Mouse (Mus musculus): ENCODE results near the gene Gcnt3. TPM values are rescaled to one million over a fixed set of nuclear protein-coding genes. Genes with fewer than 3 reads are reported as not detected.

Gcnt3 gene
- polyA plus RNA-seq (2015; fragmentation: Nextera tagmentation; extraction: Ambion mirVana): not detected in 2 replicates

GRCm38 (mm10) chr9:70037988-70038387, at the start of gene Gcnt3:
Gene Gcnt3 (minus strand): TSS chr9:70038088.
- ATAC-seq (replicated peaks): no peak
- Histone ChIP-seq H3K9me3 (no peaks in the 10 kb centered on the region), H3K27ac (replicated peaks) (no peak within 1 kb of the TSS), H3K36me3 (no peaks in the 10 kb centered on the region), H3K27me3 (no peaks in the 10 kb centered on the region), H3K9ac (replicated peaks) (no peak within 1 kb of the TSS), H3K4me1 (no peaks in the 10 kb centered on the region), H3K4me2 (replicated peaks) (no peak within 1 kb of the TSS), H3K4me3 (no peak within 1 kb of the TSS)
- 92% methylated on average over 7 of the region's 7 CpGs for WGBS

- no peaks in the 10 kb centered on the region for H3K27me3 ChIP-seq
- H3K9me3 ChIP-seq: no peaks in the 10 kb centered on the region
- H3K27ac ChIP-seq (replicated peaks): no peak overlapping the region
- 73% methylated on average over 5 of the region's 5 CpGs for WGBS
- H3K9ac ChIP-seq (replicated peaks): no peak overlapping the region
- no peak overlapping the region for H3K4me3 ChIP-seq
- H3K4me1 ChIP-seq: peaks cover 9% of the 10 kb centered on the region
- no peak overlapping the region for H3K4me2 ChIP-seq (replicated peaks)
- ATAC-seq (replicated peaks): no peak
- H3K36me3 ChIP-seq: no peaks in the 10 kb centered on the region
Measured at GRCm38 (mm10) chr9:70087379-70087778, 49.5 kb upstream of the Gcnt3 start.

GRCm38 (mm10) chr9:70086091-70086490, 48.2 kb upstream of the Gcnt3 start:
- H3K27me3 ChIP-seq: no peaks in the 10 kb centered on the region
- H3K4me1 ChIP-seq: peaks cover 9% of the 10 kb centered on the region
- 56% methylated on average over 6 of the region's 6 CpGs for WGBS
- H3K4me3 ChIP-seq: no peak overlapping the region
- no peaks in the 10 kb centered on the region for H3K9me3 ChIP-seq
- no peak overlapping the region for H3K4me2 ChIP-seq (replicated peaks)
- H3K27ac ChIP-seq (replicated peaks): no peak overlapping the region
- no peaks in the 10 kb centered on the region for H3K36me3 ChIP-seq
- H3K9ac ChIP-seq (replicated peaks): no peak overlapping the region
- ATAC-seq (replicated peaks): no peak

GRCm38 (mm10) chr9:70084107-70084506, 46.2 kb upstream of the Gcnt3 start:
- no peak overlapping the region for H3K9ac ChIP-seq (replicated peaks)
- ATAC-seq (replicated peaks): no peak
- no peak overlapping the region for H3K27ac ChIP-seq (replicated peaks)
- WGBS: 58% methylated on average over 11 of the region's 11 CpGs
- H3K9me3 ChIP-seq: no peaks in the 10 kb centered on the region
- H3K27me3 ChIP-seq: no peaks in the 10 kb centered on the region
- no peaks in the 10 kb centered on the region for H3K36me3 ChIP-seq
- H3K4me3 ChIP-seq: no peak overlapping the region
- peaks cover 9% of the 10 kb centered on the region for H3K4me1 ChIP-seq
- H3K4me2 ChIP-seq (replicated peaks): no peak overlapping the region

- Histone ChIP-seq H3K36me3 (no peaks in the 10 kb centered on the region), H3K4me1 (no peaks in the 10 kb centered on the region), H3K9me3 (no peaks in the 10 kb centered on the region), H3K9ac (replicated peaks) (no peak overlapping the region), H3K27me3 (no peaks in the 10 kb centered on the region), H3K27ac (replicated peaks) (no peak overlapping the region), H3K4me2 (replicated peaks) (no peak overlapping the region), H3K4me3 (no peak overlapping the region)
- ATAC-seq (replicated peaks): no peak
- 84% methylated on average over 25 of the region's 25 CpGs for WGBS
Measured at GRCm38 (mm10) chr9:70082357-70083204, 44.7 kb upstream of the Gcnt3 start.

GRCm38 (mm10) chr9:70081767-70082166, 43.9 kb upstream of the Gcnt3 start:
- no peaks in the 10 kb centered on the region for H3K4me1 ChIP-seq
- H3K36me3 ChIP-seq: no peaks in the 10 kb centered on the region
- no peak overlapping the region for H3K9ac ChIP-seq (replicated peaks)
- no peaks in the 10 kb centered on the region for H3K27me3 ChIP-seq
- WGBS: 92% methylated on average over 7 of the region's 7 CpGs
- H3K27ac ChIP-seq (replicated peaks): no peak overlapping the region
- H3K9me3 ChIP-seq: no peaks in the 10 kb centered on the region
- no peak overlapping the region for H3K4me2 ChIP-seq (replicated peaks)
- no peak overlapping the region for H3K4me3 ChIP-seq
- ATAC-seq (replicated peaks): no peak

- no peaks in the 10 kb centered on the region for H3K4me1 ChIP-seq
- H3K27me3 ChIP-seq: no peaks in the 10 kb centered on the region
- no peak overlapping the region for H3K9ac ChIP-seq (replicated peaks)
- no peak overlapping the region for H3K27ac ChIP-seq (replicated peaks)
- no peaks in the 10 kb centered on the region for H3K36me3 ChIP-seq
- H3K9me3 ChIP-seq: no peaks in the 10 kb centered on the region
- no peak overlapping the region for H3K4me2 ChIP-seq (replicated peaks)
- no peak overlapping the region for H3K4me3 ChIP-seq
- ATAC-seq (replicated peaks): no peak
- WGBS: 70% methylated on average over 2 of the region's 2 CpGs
Measured at GRCm38 (mm10) chr9:70080976-70081375, 43.1 kb upstream of the Gcnt3 start.

- ATAC-seq (replicated peaks): no peak
- no peaks in the 10 kb centered on the region for H3K4me1 ChIP-seq
- H3K9ac ChIP-seq (replicated peaks): no peak overlapping the region
- WGBS: 90% methylated on average over 9 of the region's 9 CpGs
- no peak overlapping the region for H3K4me2 ChIP-seq (replicated peaks)
- no peaks in the 10 kb centered on the region for H3K9me3 ChIP-seq
- no peaks in the 10 kb centered on the region for H3K36me3 ChIP-seq
- H3K27me3 ChIP-seq: no peaks in the 10 kb centered on the region
- H3K4me3 ChIP-seq: no peak overlapping the region
- no peak overlapping the region for H3K27ac ChIP-seq (replicated peaks)
Measured at GRCm38 (mm10) chr9:70080027-70080800, 42.3 kb upstream of the Gcnt3 start.

GRCm38 (mm10) chr9:70078034-70078433, 40.1 kb upstream of the Gcnt3 start:
- Histone ChIP-seq H3K4me1 (no peaks in the 10 kb centered on the region), H3K9ac (replicated peaks) (no peak overlapping the region), H3K9me3 (no peaks in the 10 kb centered on the region), H3K27ac (replicated peaks) (no peak overlapping the region), H3K4me3 (no peak overlapping the region), H3K27me3 (no peaks in the 10 kb centered on the region), H3K36me3 (no peaks in the 10 kb centered on the region), H3K4me2 (replicated peaks) (no peak overlapping the region)
- 88% methylated on average over 3 of the region's 3 CpGs for WGBS
- ATAC-seq (replicated peaks): no peak

GRCm38 (mm10) chr9:70077170-70077569, 39.3 kb upstream of the Gcnt3 start:
- Histone ChIP-seq H3K9ac (replicated peaks) (no peak overlapping the region), H3K36me3 (no peaks in the 10 kb centered on the region), H3K4me2 (replicated peaks) (no peak overlapping the region), H3K4me1 (no peaks in the 10 kb centered on the region), H3K27me3 (no peaks in the 10 kb centered on the region), H3K27ac (replicated peaks) (no peak overlapping the region), H3K9me3 (no peaks in the 10 kb centered on the region), H3K4me3 (no peak overlapping the region)
- WGBS: 73% methylated on average over 7 of the region's 7 CpGs
- no peak for ATAC-seq (replicated peaks)

GRCm38 (mm10) chr9:70072387-70072786, 34.5 kb upstream of the Gcnt3 start:
- H3K36me3 ChIP-seq: no peaks in the 10 kb centered on the region
- no peak overlapping the region for H3K27ac ChIP-seq (replicated peaks)
- H3K27me3 ChIP-seq: no peaks in the 10 kb centered on the region
- WGBS: 83% methylated on average over 8 of the region's 8 CpGs
- no peak for ATAC-seq (replicated peaks)
- H3K9me3 ChIP-seq: no peaks in the 10 kb centered on the region
- H3K9ac ChIP-seq (replicated peaks): no peak overlapping the region
- H3K4me3 ChIP-seq: no peak overlapping the region
- no peaks in the 10 kb centered on the region for H3K4me1 ChIP-seq
- no peak overlapping the region for H3K4me2 ChIP-seq (replicated peaks)

- 71% methylated on average over 8 of the region's 8 CpGs for WGBS
- H3K27me3 ChIP-seq: no peaks in the 10 kb centered on the region
- ATAC-seq (replicated peaks): no peak
Measured at GRCm38 (mm10) chr9:70069961-70070435, 32.1 kb upstream of the Gcnt3 start.

More at GRCm38 (mm10) chr9:70069961-70070435, 32.1 kb upstream of the Gcnt3 start:
- no peaks in the 10 kb centered on the region for H3K4me1 ChIP-seq
- no peaks in the 10 kb centered on the region for H3K36me3 ChIP-seq
- no peak overlapping the region for H3K4me3 ChIP-seq
- H3K9ac ChIP-seq (replicated peaks): no peak overlapping the region
- H3K27ac ChIP-seq (replicated peaks): no peak overlapping the region
- no peak overlapping the region for H3K4me2 ChIP-seq (replicated peaks)
- no peaks in the 10 kb centered on the region for H3K9me3 ChIP-seq

All from forebrain, embryonic 15.5 days (tissue).